Mouse (Mus musculus) embryonic fibroblast, embryonic 13.5 days (primary cell): Measurements from ENCODE around the gene Tspan14.

ENCODE experiments used
- CTCF ChIP-seq: IDR thresholded peaks from 2 replicates; pipeline ENCODE4 v1.5.1; 2011; ENCODE audit warnings: mild to moderate bottlenecking, control low read depth, low read length, moderate library complexity, borderline replicate concordance; ENCODE audit not compliant: insufficient read depth
- POLR2A ChIP-seq: IDR thresholded peaks from 2 replicates; pipeline ENCODE4 v1.6.1; 2011; ENCODE audit warnings: low read depth, mild to moderate bottlenecking, control low read depth, low read length, moderate library complexity

DNA sequence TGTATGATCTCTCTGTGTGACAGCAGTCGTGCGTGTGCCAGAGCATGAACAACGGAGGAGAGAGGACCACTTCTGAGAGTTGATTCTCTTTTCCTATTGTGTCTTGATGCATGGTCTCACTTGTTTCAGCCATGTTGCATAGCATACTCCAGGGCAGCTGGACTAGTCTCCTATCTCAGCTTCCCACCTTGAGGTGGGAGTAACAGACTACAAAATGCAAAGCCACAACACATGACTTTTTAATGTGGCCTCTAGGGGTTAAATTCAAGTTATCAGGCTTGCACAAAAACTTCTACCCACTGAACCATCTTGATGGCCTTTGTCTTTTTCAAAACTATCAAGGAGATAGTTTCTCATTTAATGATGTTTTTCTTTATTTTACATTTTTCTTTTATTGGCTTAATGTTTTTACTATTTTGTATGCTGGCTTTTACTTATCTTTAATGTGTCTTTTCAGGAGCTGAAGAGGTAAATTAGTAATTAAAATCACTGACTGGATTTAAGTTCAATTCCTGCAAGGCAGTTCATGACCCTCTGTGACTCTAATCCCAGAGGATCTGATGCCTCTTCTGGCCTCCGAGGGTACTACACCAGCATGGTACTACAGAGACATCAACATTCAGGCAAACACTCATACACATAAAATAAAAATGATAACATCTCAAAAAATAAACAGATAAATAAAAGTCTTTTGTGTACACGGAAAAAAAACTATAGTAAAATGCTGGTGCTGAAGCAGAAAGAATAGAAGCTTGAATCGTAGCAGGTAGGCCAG is 80.0 kb downstream of the Tspan14 start:
- TF ChIP-seq CTCF (no peak), POLR2A (no peak)
